ENCODE assay signal across 8 mouse cellular contexts in genomic region chr15:86086291-86086706, GRCm38 (mm10). TPM values are rescaled to one million over a fixed set of nuclear protein-coding genes. Genes with fewer than 3 reads are reported as not detected.
DNase-seq lines count a peak whose midpoint lies in the region; ATAC-seq and TF ChIP-seq lines count a peak whose summit lies in the region.

No protein-coding gene starts in this region.

- no peaks in the 10 kb centered on the region for H3K27me3 ChIP-seq in lung, embryonic 14.5 days (ENCODE audit: insufficient read depth, low read length)
- no peaks in the 10 kb centered on the region for H3K27me3 ChIP-seq in embryonic facial prominence, embryonic 15.5 days
- H3K27me3 ChIP-seq in hindbrain, embryonic 14.5 days (ENCODE audit: control insufficient read depth, insufficient read depth, low read length): no peaks in the 10 kb centered on the region

- peaks cover 43% of the 10 kb centered on the region for H3K4me1 ChIP-seq in lung, embryonic 14.5 days (ENCODE audit: insufficient read depth)
- H3K4me1 ChIP-seq in embryonic facial prominence, embryonic 15.5 days: peaks cover 58% of the 10 kb centered on the region
- peaks cover 87% of the 10 kb centered on the region for H3K4me1 ChIP-seq in hindbrain, embryonic 14.5 days (replicated peaks; ENCODE audit: control insufficient read depth, insufficient read depth, low read length)

- H3K36me3 ChIP-seq in lung, embryonic 14.5 days (ENCODE audit: insufficient read depth): no peaks in the 10 kb centered on the region
- no peaks in the 10 kb centered on the region for H3K36me3 ChIP-seq in embryonic facial prominence, embryonic 15.5 days
- H3K36me3 ChIP-seq in hindbrain, embryonic 14.5 days (replicated peaks; ENCODE audit: control insufficient read depth, insufficient read depth): no peaks in the 10 kb centered on the region

- H3K27ac ChIP-seq in lung, embryonic 14.5 days (ENCODE audit: low read depth): peak overlapping the region; percentile 89
- H3K27ac ChIP-seq in embryonic facial prominence, embryonic 15.5 days (replicated peaks): peak overlapping the region; percentile 23; the same call in 1 of the 2 replicates
- H3K27ac ChIP-seq in hindbrain, embryonic 14.5 days: peak overlapping the region; percentile 66

- ATAC-seq in lung, embryonic 14.5 days (ENCODE audit: insufficient read depth): peak; percentile 6; the same call in 1 of the 2 replicates
- no peak for ATAC-seq in embryonic facial prominence, embryonic 15.5 days (ENCODE audit: insufficient number of reproducible peaks, low FRiP score, low TSS enrichment, low read depth)
- ATAC-seq in hindbrain, embryonic 14.5 days (ENCODE audit: low FRiP score): peak; percentile 44; the same call in 1 of the 2 replicates
- no peak for ATAC-seq in activated CD4-positive, CD25-positive, alpha-beta regulatory T cell, adult 4 months

- WGBS in lung, embryonic 14.5 days: 55% methylated on average over 8 of the region's 8 CpGs
- WGBS in embryonic facial prominence, embryonic 15.5 days: 47% methylated on average over 8 of the region's 8 CpGs
- WGBS in hindbrain, embryonic 14.5 days: 24% methylated on average over 8 of the region's 8 CpGs

- intact Hi-C loops in left cerebral cortex, postnatal 10 days (cut with DNase I): no loop called here

- no peak overlapping the region for H3K9ac ChIP-seq in lung, embryonic 14.5 days
- no peak overlapping the region for H3K9ac ChIP-seq in embryonic facial prominence, embryonic 15.5 days
- H3K9ac ChIP-seq in hindbrain, embryonic 14.5 days: peak overlapping the region; percentile 32; the same call in 1 of the 2 replicates

- DNase-seq in lung, embryonic 14.5 days: peak; percentile 62
- no peak for DNase-seq in lung, postnatal 36 days
- peak; percentile 53 for DNase-seq in hindbrain, embryonic 14.5 days (ENCODE audit: low spot score)
- DNase-seq in left cerebral cortex, postnatal 10 days (ENCODE audit: extremely low spot score in 1 of 2, low spot score in 2 of 2): peak; percentile 69 to 79
- peak; percentile 57 for DNase-seq in right cerebral cortex, postnatal 14 days
- no peak for DNase-seq in thymus, postnatal 14 days

- H3K4me3 ChIP-seq in lung, embryonic 14.5 days (ENCODE audit: low read depth, low read length): no peak overlapping the region
- H3K4me3 ChIP-seq in embryonic facial prominence, embryonic 15.5 days (replicated peaks): no peak overlapping the region
- H3K4me3 ChIP-seq in hindbrain, embryonic 14.5 days (replicated peaks; ENCODE audit: low read length): no peak overlapping the region

- no peaks in the 10 kb centered on the region for H3K9me3 ChIP-seq in lung, embryonic 14.5 days (ENCODE audit: low read depth, low read length)
- H3K9me3 ChIP-seq in embryonic facial prominence, embryonic 15.5 days (replicated peaks): no peaks in the 10 kb centered on the region
- no peaks in the 10 kb centered on the region for H3K9me3 ChIP-seq in hindbrain, embryonic 14.5 days (ENCODE audit: control insufficient read depth, low read length)

- no peak for TF ChIP-seq CTCF in lung, embryonic 14.5 days (IDR thresholded peaks at IDR 0.05; ENCODE audit: low read depth)

- H3K4me2 ChIP-seq in lung, embryonic 14.5 days: peak overlapping the region; percentile 35; the same call in 1 of the 2 replicates
- H3K4me2 ChIP-seq in embryonic facial prominence, embryonic 15.5 days (replicated peaks): no peak overlapping the region
- no peak overlapping the region for H3K4me2 ChIP-seq in hindbrain, embryonic 14.5 days (replicated peaks)

RNA-seq across cellular contexts. Expression of gene Gramd4, which starts 28.8 kb away (rescaled TPM):
- polyA plus RNA-seq in lung, embryonic 14.5 days (2014; fragmentation: Nextera tagmentation; extraction: Ambion mirVana): 8.6 and 9.8 TPM in 2 replicates
- polyA plus RNA-seq in embryonic facial prominence, embryonic 15.5 days (2015; fragmentation: Nextera tagmentation; extraction: Ambion mirVana): 17.8 and 18.9 TPM in 2 replicates
- 22.2 and 24.9 TPM in 2 replicates for polyA plus RNA-seq in hindbrain, embryonic 14.5 days (2014; fragmentation: Nextera tagmentation; extraction: Ambion mirVana)
- 10 to 100 TPM; 38.3 to 41.4 TPM for total RNA-seq in left cerebral cortex, postnatal 10 days (2021)
- 10 to 100 TPM; 20.5 to 22.7 TPM for polyA plus RNA-seq in activated CD4-positive, CD25-positive, alpha-beta regulatory T cell, adult 4 months (2017; shearing (Covaris generic))

RNA-seq across cellular contexts. Expression of gene Celsr1, which starts 52.7 kb away (rescaled TPM):
- 9.0 and 9.9 TPM in 2 replicates for polyA plus RNA-seq in lung, embryonic 14.5 days (2014; fragmentation: Nextera tagmentation; extraction: Ambion mirVana)
- polyA plus RNA-seq in embryonic facial prominence, embryonic 15.5 days (2015; fragmentation: Nextera tagmentation; extraction: Ambion mirVana): 4.2 and 5.1 TPM in 2 replicates
- polyA plus RNA-seq in hindbrain, embryonic 14.5 days (2014; fragmentation: Nextera tagmentation; extraction: Ambion mirVana): 2.4 and 2.7 TPM in 2 replicates
- total RNA-seq in left cerebral cortex, postnatal 10 days (2021): 1 to 10 TPM; 2.4 to 3.4 TPM
- polyA plus RNA-seq in activated CD4-positive, CD25-positive, alpha-beta regulatory T cell, adult 4 months (2017; shearing (Covaris generic)): 1 to 10 TPM; 3.9 to 4.9 TPM

Comparison
In these comparisons a context has a peak if more than half of its experiments do, and no peak if none do; other contexts are left out.
1. DNase-seq: peak in lung, embryonic 14.5 days (single experiment), hindbrain, embryonic 14.5 days (single experiment), left cerebral cortex, postnatal 10 days (2 of 2) and right cerebral cortex, postnatal 14 days (single experiment); none in lung, postnatal 36 days (single experiment) and thymus, postnatal 14 days (single experiment).
2. ATAC-seq: peak in lung, embryonic 14.5 days (single experiment) and hindbrain, embryonic 14.5 days (single experiment); none in embryonic facial prominence, embryonic 15.5 days (single experiment) and activated CD4-positive, CD25-positive, alpha-beta regulatory T cell, adult 4 months (single experiment).
3. H3K27ac ChIP-seq: peak in every context shown above with its lines; median percentile 89 in lung, embryonic 14.5 days; 66 in hindbrain, embryonic 14.5 days; 23 in embryonic facial prominence, embryonic 15.5 days.